Mouse (Mus musculus) stomach, postnatal 0 days (tissue): ENCODE results near the gene C1galt1c1. TPM values are rescaled to one million over a fixed set of nuclear protein-coding genes. Genes with fewer than 3 reads are reported as not detected.

ENCODE experiments used
- ATAC-seq: fragments of 200-750 bp; cut with Nextera tagmentation; 2 replicates; pipeline ENCODE4 v1.8.0; 2017; ENCODE audit not compliant: low FRiP score, low TSS enrichment
- DNase-seq: peaks from one replicate; pipeline ENCODE4 v3.0.0-alpha.2; 2016; ENCODE audit warnings: low spot score
- H3K27ac ChIP-seq: fragments of 300-500 bp; sonication (generic); replicated peaks from 2 replicates; pipeline ENCODE4 v1.5.1; 2014; ENCODE audit warnings: mild to moderate bottlenecking, control low read depth
- H3K27me3 ChIP-seq: fragments of 300-500 bp; sonication (generic); 2 replicates; pipeline ENCODE4 v1.6.1; 2014; ENCODE audit warnings: low read length; ENCODE audit not compliant: control insufficient read depth, insufficient read depth
- H3K36me3 ChIP-seq: fragments of 300-500 bp; sonication (generic); 2 replicates; pipeline ENCODE4 v1.6.1; 2014; ENCODE audit warnings: low read length, mixed read lengths; ENCODE audit not compliant: control insufficient read depth, insufficient read depth
- H3K4me1 ChIP-seq: fragments of 300-500 bp; sonication (generic); replicated peaks from 2 replicates; pipeline ENCODE4 v1.6.1; 2014; ENCODE audit warnings: antibody characterized with exemption; ENCODE audit not compliant: control insufficient read depth, insufficient read depth
- H3K4me2 ChIP-seq: fragments of 300-500 bp; sonication (generic); replicated peaks from 2 replicates; pipeline ENCODE4 v1.6.1; 2014; ENCODE audit warnings: low read depth, mild to moderate bottlenecking, control low read depth, moderate library complexity
- H3K4me3 ChIP-seq: fragments of 300-500 bp; sonication (generic); 2 replicates; pipeline ENCODE4 v1.5.1; 2014; ENCODE audit warnings: low read depth, low read length, control low read depth
- H3K9ac ChIP-seq: fragments of 300-500 bp; sonication (generic); 2 replicates; pipeline ENCODE4 v1.6.1; 2014; ENCODE audit warnings: mild to moderate bottlenecking, low read length, control low read depth, mixed read lengths
- H3K9me3 ChIP-seq: fragments of 300-500 bp; sonication (generic); 2 replicates; pipeline ENCODE4 v1.6.1; 2016; ENCODE audit warnings: low read length; ENCODE audit not compliant: control insufficient read depth
- CTCF ChIP-seq: IDR thresholded peaks from 2 replicates; pipeline ENCODE4 v1.5.1; 2016; ENCODE audit warnings: antibody characterized with exemption, low read depth, mild to moderate bottlenecking, moderate library complexity
- EP300 ChIP-seq: optimal IDR thresholded peaks from 2 replicates; pipeline ENCODE3; 2016; ENCODE audit warnings: antibody characterized with exemption
- WGBS: fragments of 180-500 bp; shearing (Covaris S2); extraction: QIAGEN DNeasy Blood & Tissue Kit; methylation state at CpG from one replicate; pipeline ENCODE4 v1.1.7; 2014; 5-methylcytosine and 5-hydroxymethylcytosine counted together
- polyA plus RNA-seq: library from polyadenylated mRNA; unstranded; fragments of >200 nt; fragmentation: Nextera tagmentation; extraction: Ambion mirVana; gene quantifications from 2 replicates; pipeline ENCODE4 v1.2.1, GENCODE M21; 2015

The C1galt1c1 gene
- polyA plus RNA-seq, 1 experiment from 2014 or later, result 53.2 TPM

DNA sequence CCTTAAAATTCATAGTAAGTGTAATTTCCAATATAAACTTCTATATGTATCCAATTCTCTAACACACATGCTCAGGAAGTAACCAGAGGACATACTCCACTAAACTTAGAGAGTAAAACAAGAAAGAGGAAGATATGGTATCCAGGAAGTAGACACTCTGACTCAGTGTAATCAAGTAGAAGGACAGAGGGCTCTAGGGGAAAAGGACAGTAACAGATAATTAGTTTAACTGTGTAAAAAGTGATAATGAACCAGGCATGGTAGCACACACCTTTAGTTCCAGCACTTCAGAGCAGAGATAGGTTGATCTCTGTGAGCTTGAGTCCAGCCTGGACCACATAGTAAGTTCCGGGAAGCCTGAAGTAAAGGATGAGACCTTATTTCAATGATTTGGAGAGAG lies 53.7 kb downstream of the C1galt1c1 start:
- Histone ChIP-seq H3K27me3 (no peaks in the 10 kb centered on the region), H3K36me3 (no peaks in the 10 kb centered on the region), H3K4me3 (no peak overlapping the region), H3K4me2 (no peak overlapping the region), H3K27ac (no peak overlapping the region), H3K4me1 (no peaks in the 10 kb centered on the region), H3K9ac (no peak overlapping the region), H3K9me3 (no peaks in the 10 kb centered on the region)
- WGBS, result 88% methylated on average over 1 of the region's 1 CpGs
- ATAC-seq, result no peak
- TF ChIP-seq EP300, result no peak
- TF ChIP-seq CTCF, result no peak
- no peak for DNase-seq

Other genes starting within 250 kb of the C1galt1c1 start
- gene Lamp2, start 178.6 kb downstream of the C1galt1c1 start, polyA plus RNA-seq, result 131 and 147 TPM in 2 replicates
- gene Cul4b, start 58.9 kb downstream of the C1galt1c1 start, polyA plus RNA-seq, result 11.3 and 11.6 TPM in 2 replicates
- 82.4 and 86.8 TPM in 2 replicates for gene Mcts1, start 34.5 kb downstream of the C1galt1c1 start, polyA plus RNA-seq
- gene 6030498E09Rik, start 137.6 kb upstream of the C1galt1c1 start, polyA plus RNA-seq, result not detected in 2 replicates